Mouse (Mus musculus) thymus, adult 2 months (tissue): ENCODE measurements around the gene Etv6.

ENCODE experiments used
- CTCF ChIP-seq: fragments of 200-500 bp; IDR thresholded peaks from 2 replicates; pipeline ENCODE4 v1.5.1; 2012; ENCODE audit warnings: mild to moderate bottlenecking, control low read depth, low read length, moderate library complexity, borderline replicate concordance; ENCODE audit not compliant: control insufficient read depth, poor library complexity, insufficient read depth; ENCODE audit errors: extremely low read depth
- POLR2A ChIP-seq: fragments of 200-500 bp; IDR thresholded peaks from 2 replicates; pipeline ENCODE4 v1.6.1; 2012; ENCODE audit warnings: mild to moderate bottlenecking, low read length, control low read depth, moderate library complexity; ENCODE audit not compliant: control insufficient read depth, poor library complexity, insufficient read depth; ENCODE audit errors: extremely low read depth

DNA sequence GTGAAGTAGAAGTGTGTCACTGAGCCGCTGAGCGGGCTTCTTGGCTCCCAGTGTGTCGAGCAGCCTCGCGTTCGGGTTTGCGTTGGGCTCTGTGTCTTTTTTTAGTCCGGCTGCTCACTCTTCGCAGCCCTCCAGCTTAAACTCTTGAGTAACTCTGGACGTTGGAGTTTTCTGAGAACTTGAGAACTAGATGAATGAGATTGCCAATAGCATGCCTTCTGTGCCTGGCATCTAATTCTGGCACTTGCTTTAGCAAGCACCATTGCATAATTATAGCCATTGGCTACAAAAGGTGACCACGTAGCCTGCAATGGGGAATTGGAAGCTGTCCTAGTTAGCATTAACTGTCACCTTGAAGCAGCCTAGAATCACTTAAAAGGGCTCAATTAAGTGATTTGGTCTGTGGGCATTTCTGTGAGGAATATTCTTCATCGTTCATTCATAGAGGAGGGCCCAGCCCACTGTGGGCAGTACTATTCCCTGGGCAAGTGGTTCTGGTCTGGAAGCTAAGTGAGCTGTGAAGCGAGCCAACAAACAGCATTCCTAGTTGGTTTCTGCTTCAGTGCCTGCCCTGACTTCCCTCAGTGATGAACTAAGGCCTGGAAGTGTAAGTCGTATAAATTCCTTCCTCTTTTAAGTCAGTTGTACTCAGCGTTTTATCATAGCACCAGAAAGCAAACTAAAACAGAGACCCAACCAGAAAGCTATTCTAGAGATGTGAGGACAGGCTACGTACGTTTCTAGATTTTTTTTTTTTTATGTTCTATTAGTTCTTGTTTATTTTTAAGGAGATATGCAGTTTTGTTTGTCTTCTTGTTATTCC lies 136.6 kb downstream of the Etv6 start:
- no peak for TF ChIP-seq CTCF
- TF ChIP-seq POLR2A, result no peak
